Mouse (Mus musculus) G1E (cell line): ENCODE measurements at regions not wholly inside any gene's neighbourhood (a gene's known extent, or its start where the extent isn't known, plus 50 kb on each side); places are given as distances from the start of the nearest gene placed in this dataset.

Experiments used
- ATAC-seq: 2 replicates; pipeline ENCODE4 v1.8.0; 2016; ENCODE audit warnings: mild to moderate bottlenecking; ENCODE audit not compliant: insufficient number of reproducible peaks, poor library complexity, low FRiP score, severe bottlenecking; ENCODE audit errors: extremely low read depth
- DNase-seq: peaks from one replicate; pipeline ENCODE4 v3.0.0; 2012; ENCODE audit warnings: low spot score
- H3K27me3 ChIP-seq: 2 replicates; pipeline ENCODE4 v1.6.1; 2012; ENCODE audit warnings: mild to moderate bottlenecking, low read length, inconsistent platforms; ENCODE audit not compliant: insufficient read depth
- H3K36me3 ChIP-seq: replicated peaks from 2 replicates; pipeline ENCODE3; 2012; ENCODE audit warnings: mild to moderate bottlenecking, inconsistent platforms
- H3K4me1 ChIP-seq: 2 replicates; pipeline ENCODE4 v1.6.1; 2012; ENCODE audit warnings: low read depth, low read length, inconsistent platforms, mixed read lengths; ENCODE audit not compliant: insufficient read depth
- H3K4me3 ChIP-seq: 2 replicates; pipeline ENCODE4 v1.5.1; 2012; ENCODE audit warnings: low read depth, mild to moderate bottlenecking, inconsistent platforms, low read length, moderate library complexity, mixed read lengths
- H3K9me3 ChIP-seq: replicated peaks from 2 replicates; pipeline ENCODE4 v1.6.1; 2012; ENCODE audit warnings: inconsistent platforms
- CTCF ChIP-seq: IDR thresholded peaks from 2 replicates; pipeline ENCODE4 v1.5.1; 2012; ENCODE audit warnings: low read depth, low read length, inconsistent platforms, mixed read lengths
- GATA1 ChIP-seq: IDR thresholded peaks from 2 replicates; pipeline ENCODE4 v1.6.1; 2012; ENCODE audit warnings: borderline replicate concordance, low read length, inconsistent platforms, mixed read lengths
- GATA2 ChIP-seq: IDR thresholded peaks from 2 replicates; pipeline ENCODE4 v1.6.1; 2012; ENCODE audit warnings: low read depth, low read length, inconsistent platforms, borderline replicate concordance
- POLR2AphosphoS5 ChIP-seq: IDR thresholded peaks from 2 replicates; pipeline ENCODE4 v1.6.1; 2012; ENCODE audit warnings: low read depth, low read length, inconsistent platforms; ENCODE audit not compliant: insufficient replicate concordance
- TAL1 ChIP-seq: conservative IDR thresholded peaks from 2 replicates; pipeline ENCODE4 v1.6.1; 2012; ENCODE audit warnings: low read depth, low read length, inconsistent platforms, mixed read lengths

DNA sequence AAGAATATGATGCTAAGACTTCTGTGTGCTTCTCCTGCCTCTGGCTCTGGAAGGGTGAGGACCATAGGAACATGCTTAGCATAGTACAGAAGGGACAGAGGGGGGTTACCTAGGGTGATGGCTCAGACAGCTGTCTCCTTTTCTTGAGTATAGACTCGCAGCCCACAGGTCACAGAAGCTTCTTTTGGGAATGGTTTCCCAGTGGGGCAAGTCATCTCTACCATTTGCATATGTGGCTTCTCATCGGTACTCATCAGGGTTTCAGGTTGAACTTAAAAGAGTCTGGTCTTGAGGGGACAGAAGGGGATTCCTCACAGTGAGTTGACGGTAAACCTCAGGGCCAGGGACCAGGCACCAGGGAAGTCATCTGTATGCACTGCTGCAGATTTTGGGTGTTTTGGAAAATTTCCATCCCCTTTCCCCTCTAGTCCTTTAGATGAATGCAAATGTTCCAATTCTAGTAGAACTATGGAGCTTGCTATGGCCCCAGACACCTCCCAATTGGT is 223.4 kb upstream of the Id2 start:
- Histone ChIP-seq H3K36me3 (no peaks in the 10 kb centered on the region), H3K4me3 (no peak overlapping the region), H3K9me3 (peaks cover 46% of the 10 kb centered on the region), H3K4me1 (no peaks in the 10 kb centered on the region), H3K27me3 (no peaks in the 10 kb centered on the region)
- DNase-seq (no peak), ATAC-seq (no peak)
- TF ChIP-seq CTCF: no peak
- no peak for TF ChIP-seq GATA1
- TF ChIP-seq GATA2: no peak
- no peak for TF ChIP-seq TAL1
- TF ChIP-seq POLR2AphosphoS5: no peak

DNA sequence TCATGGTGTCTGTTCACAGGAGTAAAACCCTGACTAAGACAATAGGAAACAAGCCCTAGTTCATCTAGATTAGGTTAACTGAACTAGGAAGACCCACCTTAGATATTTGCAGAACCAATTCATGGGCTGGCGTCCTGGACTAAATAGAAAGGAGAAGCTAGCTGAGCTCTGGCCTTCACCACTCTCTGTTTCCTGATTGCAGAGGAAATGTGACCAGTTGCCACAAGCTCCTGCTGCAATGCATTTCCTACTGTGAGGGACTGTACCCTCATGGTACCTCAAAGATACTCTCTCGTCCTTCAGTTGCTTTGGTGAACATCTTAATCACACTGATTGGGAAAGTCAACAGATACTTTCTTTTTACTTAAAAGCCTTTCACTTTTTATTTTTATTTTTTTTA is 222.9 kb upstream of the Id2 start:
- no peak for DNase-seq
- peaks cover 49% of the 10 kb centered on the region for H3K9me3 ChIP-seq
- TF ChIP-seq POLR2AphosphoS5 (no peak), GATA1 (no peak), GATA2 (no peak), CTCF (no peak), TAL1 (no peak)
- no peaks in the 10 kb centered on the region for H3K36me3 ChIP-seq
- H3K4me3 ChIP-seq: no peak overlapping the region
- H3K27me3 ChIP-seq: no peaks in the 10 kb centered on the region
- H3K4me1 ChIP-seq: no peaks in the 10 kb centered on the region
- no peak for ATAC-seq

DNA sequence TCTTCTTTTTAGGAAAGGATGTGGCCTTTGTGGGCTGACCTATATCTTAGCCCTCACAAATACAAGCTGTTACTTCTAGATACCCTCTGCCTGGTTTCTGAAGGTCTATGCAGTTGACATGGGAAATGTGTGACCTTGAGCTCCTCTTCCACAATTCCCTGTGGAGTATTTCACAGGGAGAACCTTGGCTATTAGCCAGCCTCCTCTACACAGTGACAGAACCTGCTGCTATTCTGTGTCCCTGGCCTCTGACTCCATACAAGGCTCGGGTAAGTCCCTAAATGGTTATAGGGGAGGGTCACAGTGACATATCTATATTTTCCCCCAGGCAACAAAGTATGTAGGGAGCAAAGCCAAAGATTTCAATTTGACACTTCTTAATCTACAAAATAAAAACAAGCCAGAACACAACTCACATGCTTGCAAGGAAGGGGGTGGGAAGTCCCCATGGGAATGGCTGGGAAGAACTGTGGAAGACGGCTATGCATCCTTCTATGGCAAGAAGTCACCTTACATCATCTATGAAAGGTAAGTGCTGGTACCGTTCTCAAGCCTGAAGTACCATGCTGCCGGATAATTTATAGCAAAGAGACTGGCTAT is 221.2 kb upstream of the Id2 start:
- Histone ChIP-seq H3K9me3 (peaks cover 49% of the 10 kb centered on the region), H3K4me1 (no peaks in the 10 kb centered on the region), H3K36me3 (no peaks in the 10 kb centered on the region), H3K27me3 (no peaks in the 10 kb centered on the region), H3K4me3 (no peak overlapping the region)
- DNase-seq: no peak
- TF ChIP-seq GATA1: no peak
- TF ChIP-seq TAL1: no peak
- ATAC-seq: no peak

DNA sequence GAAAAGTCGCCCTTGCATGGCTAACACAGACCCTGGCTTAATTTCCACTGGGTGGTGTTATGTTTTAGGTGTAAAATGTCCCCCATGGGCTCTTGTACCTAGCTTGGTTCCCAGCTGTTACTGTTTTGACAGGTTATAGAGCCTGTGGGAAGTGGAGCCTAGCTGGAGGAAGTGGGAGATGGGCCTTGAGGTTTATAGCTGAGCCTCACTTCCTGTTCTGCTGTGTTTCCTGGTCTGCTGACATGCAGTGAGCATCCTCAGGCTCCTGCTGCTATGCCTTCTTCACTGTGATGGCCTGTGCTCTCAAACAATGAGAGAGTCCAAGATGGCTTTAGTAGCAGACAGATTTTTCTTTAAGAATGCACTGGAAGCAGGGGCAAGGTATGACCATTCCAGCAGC is 219.0 kb upstream of the Id2 start:
- no peak for ATAC-seq
- Histone ChIP-seq H3K27me3 (no peaks in the 10 kb centered on the region), H3K9me3 (peaks cover 46% of the 10 kb centered on the region), H3K4me3 (no peak overlapping the region), H3K4me1 (no peaks in the 10 kb centered on the region), H3K36me3 (no peaks in the 10 kb centered on the region)
- TF ChIP-seq GATA2 (no peak), GATA1 (no peak), CTCF (no peak), TAL1 (no peak), POLR2AphosphoS5 (no peak)
- DNase-seq: no peak

DNA sequence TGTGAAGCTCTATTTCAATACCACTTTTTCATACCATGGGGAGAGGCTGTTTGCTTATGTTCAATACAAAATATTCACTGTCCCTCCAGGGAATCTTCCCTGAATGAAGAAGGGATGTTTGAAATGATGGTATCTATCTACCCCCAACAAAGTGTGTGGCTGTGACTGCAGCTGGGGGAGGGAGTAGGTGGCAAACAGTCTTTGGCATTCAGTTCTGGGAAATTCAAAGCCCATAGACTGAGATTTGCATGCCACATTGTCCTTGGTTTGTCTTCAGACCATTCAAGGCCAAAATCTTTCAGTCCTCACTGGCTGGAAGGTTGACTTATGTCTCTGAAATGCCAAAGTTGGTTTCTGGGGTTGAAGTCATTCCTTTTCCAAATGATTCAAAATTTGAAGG is 216.3 kb upstream of the Id2 start:
- ATAC-seq: no peak
- no peaks in the 10 kb centered on the region for H3K27me3 ChIP-seq
- no peak overlapping the region for H3K4me3 ChIP-seq
- TF ChIP-seq GATA2 (no peak), CTCF (no peak), TAL1 (no peak), POLR2AphosphoS5 (no peak), GATA1 (no peak)
- H3K4me1 ChIP-seq: no peaks in the 10 kb centered on the region
- H3K9me3 ChIP-seq: peaks cover 54% of the 10 kb centered on the region
- H3K36me3 ChIP-seq: no peaks in the 10 kb centered on the region
- DNase-seq: no peak

DNA sequence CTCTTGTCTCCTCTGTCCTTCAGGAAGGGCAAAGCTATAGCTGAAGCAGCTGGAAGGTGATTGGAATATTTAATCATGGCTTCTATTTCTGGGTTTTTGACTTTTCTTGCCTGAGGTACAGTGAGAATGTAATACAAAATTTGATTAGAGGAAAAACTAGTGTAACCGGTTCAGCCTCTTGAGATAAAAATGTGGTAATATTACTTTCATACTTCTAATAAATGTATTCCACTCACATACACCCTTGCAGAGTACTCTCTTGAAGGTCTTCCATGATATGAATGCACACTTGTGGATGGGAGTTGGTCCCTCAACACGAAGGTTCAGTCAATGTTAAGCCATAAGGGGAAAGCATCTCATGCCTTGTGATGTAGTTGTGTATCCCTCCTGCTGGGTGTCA is 215.4 kb upstream of the Id2 start:
- no peak overlapping the region for H3K4me3 ChIP-seq
- no peaks in the 10 kb centered on the region for H3K4me1 ChIP-seq
- no peak for ATAC-seq
- DNase-seq: no peak
- peaks cover 54% of the 10 kb centered on the region for H3K9me3 ChIP-seq
- H3K36me3 ChIP-seq: no peaks in the 10 kb centered on the region
- no peak for TF ChIP-seq GATA2
- TF ChIP-seq CTCF: no peak
- TF ChIP-seq TAL1: no peak
- no peak for TF ChIP-seq POLR2AphosphoS5
- no peak for TF ChIP-seq GATA1
- H3K27me3 ChIP-seq: no peaks in the 10 kb centered on the region
